Mouse (Mus musculus): ENCODE data around the gene Cubn. TPM values are rescaled to one million over a fixed set of nuclear protein-coding genes. Genes with fewer than 3 reads are reported as not detected.

Cubn gene
- polyA plus RNA-seq (2014; fragmentation: Illumina TruSeq; extraction: RNeasy Lipid Tissue Mini Kit (QIAGEN cat#74804); ENCODE audit: low replicate concordance): 107 TPM

DNA sequence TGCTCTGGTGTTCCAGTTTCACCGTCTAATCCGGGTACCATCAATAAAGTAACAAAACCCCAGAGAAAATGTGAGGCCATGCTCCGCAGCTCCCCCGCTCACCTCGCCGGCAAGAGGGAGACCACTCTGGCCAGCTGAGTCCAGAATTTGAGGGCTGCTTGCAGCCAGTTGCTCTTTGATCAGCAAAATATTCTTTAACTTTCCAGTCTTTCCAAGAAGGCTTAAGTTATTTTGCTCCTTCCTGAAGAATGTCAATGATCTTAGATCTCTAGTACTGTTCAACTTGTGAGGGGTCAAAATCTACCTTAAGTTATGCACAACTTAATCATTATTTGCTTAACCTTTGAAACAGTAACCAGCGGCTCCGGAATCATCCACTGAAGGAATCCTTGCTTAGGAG is at the start of gene Cubn:
TSS of gene Cubn (minus strand) at position 80 of the 400 bp plus-strand sequence.

DNA sequence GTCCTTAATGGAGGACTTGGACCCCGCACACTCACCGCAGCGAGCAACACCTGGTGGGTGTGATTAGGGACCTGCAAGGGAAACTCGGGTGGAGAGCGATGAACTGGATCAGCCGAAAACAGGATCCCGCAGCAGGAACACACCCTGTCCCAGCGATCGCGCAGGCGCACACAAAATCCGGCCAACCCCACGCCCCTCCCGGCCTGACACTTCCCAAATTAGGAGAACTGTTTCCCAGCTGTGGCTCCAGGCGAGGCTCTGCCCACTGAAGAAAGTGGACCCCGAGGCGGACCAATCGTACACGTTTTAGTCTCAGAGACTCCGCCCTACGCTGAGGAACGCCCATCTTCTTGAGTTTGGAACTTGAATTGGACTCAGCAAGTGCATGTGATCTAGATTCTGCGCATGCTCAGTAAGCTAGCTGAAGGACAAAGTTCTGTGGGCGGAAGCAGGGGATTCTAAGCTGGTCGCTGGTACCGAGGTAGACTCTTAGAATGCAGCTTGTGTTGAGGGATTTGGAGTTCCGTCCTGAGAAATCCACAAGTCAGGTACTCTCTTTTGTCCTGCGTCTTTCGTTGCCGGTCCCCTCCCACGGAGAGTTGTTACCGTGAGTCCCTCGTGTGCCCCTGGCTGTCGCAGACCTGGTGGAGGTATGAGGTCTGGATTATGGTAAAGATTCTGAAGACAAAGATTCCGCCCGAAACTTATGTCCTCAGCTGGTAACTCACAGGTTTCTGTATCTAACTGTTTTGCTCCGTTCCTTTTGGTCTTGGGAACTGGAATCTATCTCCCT is 220.3 kb downstream of the Cubn start, which contains the start of gene Rsu1:
TSS of gene Rsu1 (minus strand) at position 251 of the 793 bp plus-strand sequence.

Other genes with a start within 250 kb of the Cubn start
- 22.1 TPM for gene Rsu1, start 220.4 kb downstream of the Cubn start, polyA plus RNA-seq (2014; fragmentation: Illumina TruSeq; extraction: RNeasy Lipid Tissue Mini Kit (QIAGEN cat#74804); ENCODE audit: low replicate concordance)
- 13.1 TPM for gene Trdmt1, start 52.9 kb upstream of the Cubn start, polyA plus RNA-seq (2014; fragmentation: Illumina TruSeq; extraction: RNeasy Lipid Tissue Mini Kit (QIAGEN cat#74804); ENCODE audit: low replicate concordance)
- 59.7 TPM for gene Vim, start 82.1 kb upstream of the Cubn start, polyA plus RNA-seq (2014; fragmentation: Illumina TruSeq; extraction: RNeasy Lipid Tissue Mini Kit (QIAGEN cat#74804); ENCODE audit: low replicate concordance)

Measured in small intestine, adult 10 weeks (tissue).